Mouse (Mus musculus) heart, embryonic 10.5 days (tissue): ENCODE measurements at regions not wholly inside any gene's neighbourhood (a gene's known extent, or its start where the extent isn't known, plus 50 kb on each side); places are given as distances from the start of the nearest gene placed in this dataset.

Source experiments
- DNase-seq: peaks from one replicate; pipeline ENCODE4 v3.0.0-alpha.2; 2017; ENCODE audit warnings: low spot score
- H3K27ac ChIP-seq: fragments of 300-500 bp; sonication (generic); 2 replicates; pipeline ENCODE4 v1.5.1; 2016; ENCODE audit warnings: mild to moderate bottlenecking
- H3K27me3 ChIP-seq: fragments of 300-500 bp; sonication (generic); 2 replicates; pipeline ENCODE4 v1.6.1; 2016; ENCODE audit warnings: mild to moderate bottlenecking; ENCODE audit not compliant: poor library complexity, insufficient read depth, severe bottlenecking
- H3K36me3 ChIP-seq: fragments of 300-500 bp; sonication (generic); 2 replicates; pipeline ENCODE4 v1.6.1; 2016; ENCODE audit warnings: mild to moderate bottlenecking, moderate library complexity
- H3K4me1 ChIP-seq: fragments of 300-500 bp; sonication (generic); 2 replicates; pipeline ENCODE4 v1.6.1; 2016; ENCODE audit warnings: mild to moderate bottlenecking
- H3K4me3 ChIP-seq: fragments of 300-500 bp; sonication (generic); 2 replicates; pipeline ENCODE4 v1.5.1; 2016; ENCODE audit warnings: mild to moderate bottlenecking, moderate library complexity
- H3K9me3 ChIP-seq: fragments of 300-500 bp; sonication (generic); 2 replicates; pipeline ENCODE4 v1.6.1; 2016; ENCODE audit warnings: mild to moderate bottlenecking, moderate library complexity
- WGBS: fragments of 180-500 bp; shearing (Covaris S2); methylation state at CpG from one replicate; pipeline ENCODE4 v1.1.7; 2016; 5-methylcytosine and 5-hydroxymethylcytosine counted together

GRCm38 (mm10) chr9:61841222-61841621 is 73.1 kb downstream of the Rplp1 start:
- no peaks in the 10 kb centered on the region for H3K36me3 ChIP-seq
- no peak overlapping the region for H3K27ac ChIP-seq
- H3K4me3 ChIP-seq, result no peak overlapping the region
- no peaks in the 10 kb centered on the region for H3K4me1 ChIP-seq
- H3K9me3 ChIP-seq, result no peaks in the 10 kb centered on the region
- 79% methylated on average over 8 of the region's 8 CpGs for WGBS
- no peak for DNase-seq
- peaks cover 18% of the 10 kb centered on the region; the same call in 1 of the 2 replicates for H3K27me3 ChIP-seq

- no peak for DNase-seq
- no peaks in the 10 kb centered on the region for H3K36me3 ChIP-seq
These were observed 74.0 kb downstream of the Rplp1 start for GRCm38 (mm10) chr9:61840353-61840752.

GRCm38 (mm10) chr9:61833226-61833625 is 81.1 kb downstream of the Rplp1 start:
- DNase-seq, result no peak
- Histone ChIP-seq H3K9me3 (no peaks in the 10 kb centered on the region), H3K4me3 (no peak overlapping the region), H3K36me3 (no peaks in the 10 kb centered on the region), H3K4me1 (no peaks in the 10 kb centered on the region), H3K27me3 (peaks cover 37% of the 10 kb centered on the region), H3K27ac (no peak overlapping the region)
- 81% methylated on average over 9 of the region's 9 CpGs for WGBS

More at GRCm38 (mm10) chr9:61840353-61840752, 74.0 kb downstream of the Rplp1 start:
- no peak overlapping the region for H3K27ac ChIP-seq
- H3K9me3 ChIP-seq, result no peaks in the 10 kb centered on the region
- no peak overlapping the region for H3K4me3 ChIP-seq
- peaks cover 18% of the 10 kb centered on the region; the same call in 1 of the 2 replicates for H3K27me3 ChIP-seq
- H3K4me1 ChIP-seq, result no peaks in the 10 kb centered on the region
- WGBS, result 88% methylated on average over 7 of the region's 7 CpGs

- Histone ChIP-seq H3K4me1 (no peaks in the 10 kb centered on the region), H3K4me3 (no peak overlapping the region), H3K9me3 (no peaks in the 10 kb centered on the region), H3K27me3 (peaks cover 49% of the 10 kb centered on the region), H3K36me3 (no peaks in the 10 kb centered on the region), H3K27ac (no peak overlapping the region)
- DNase-seq, result no peak
- WGBS, result 71% methylated on average over 7 of the region's 7 CpGs
These were observed 84.1 kb downstream of the Rplp1 start for GRCm38 (mm10) chr9:61830236-61830635.

GRCm38 (mm10) chr9:61829736-61830135 is 84.6 kb downstream of the Rplp1 start:
- WGBS, result 76% methylated on average over 8 of the region's 8 CpGs
- Histone ChIP-seq H3K27ac (no peak overlapping the region), H3K27me3 (peaks cover 49% of the 10 kb centered on the region), H3K4me1 (no peaks in the 10 kb centered on the region), H3K36me3 (no peaks in the 10 kb centered on the region), H3K9me3 (no peaks in the 10 kb centered on the region), H3K4me3 (no peak overlapping the region)
- DNase-seq, result no peak

- DNase-seq, result no peak
- H3K4me1 ChIP-seq, result no peaks in the 10 kb centered on the region
- H3K9me3 ChIP-seq, result no peaks in the 10 kb centered on the region
- no peaks in the 10 kb centered on the region for H3K36me3 ChIP-seq
- peaks cover 44% of the 10 kb centered on the region for H3K27me3 ChIP-seq
- no peak overlapping the region for H3K27ac ChIP-seq
- WGBS, result 67% methylated on average over 3 of the region's 3 CpGs
- no peak overlapping the region for H3K4me3 ChIP-seq
These were observed 85.0 kb downstream of the Rplp1 start for GRCm38 (mm10) chr9:61829301-61829700.

GRCm38 (mm10) chr9:61827721-61828120 is 86.6 kb downstream of the Rplp1 start:
- Histone ChIP-seq H3K36me3 (no peaks in the 10 kb centered on the region), H3K4me3 (no peak overlapping the region), H3K27me3 (peaks cover 44% of the 10 kb centered on the region), H3K9me3 (no peaks in the 10 kb centered on the region), H3K27ac (no peak overlapping the region), H3K4me1 (no peaks in the 10 kb centered on the region)
- 89% methylated on average over 4 of the region's 4 CpGs for WGBS
- no peak for DNase-seq

- Histone ChIP-seq H3K27me3 (peaks cover 44% of the 10 kb centered on the region), H3K4me3 (no peak overlapping the region), H3K9me3 (no peaks in the 10 kb centered on the region), H3K36me3 (no peaks in the 10 kb centered on the region), H3K4me1 (no peaks in the 10 kb centered on the region), H3K27ac (no peak overlapping the region)
- DNase-seq, result no peak
- 72% methylated on average over 2 of the region's 2 CpGs for WGBS
These were observed 87.3 kb downstream of the Rplp1 start for GRCm38 (mm10) chr9:61827014-61827413.

- H3K4me1 ChIP-seq, result no peaks in the 10 kb centered on the region
- no peak for DNase-seq
- H3K27me3 ChIP-seq, result peaks cover 38% of the 10 kb centered on the region
- no peaks in the 10 kb centered on the region for H3K36me3 ChIP-seq
- no peak overlapping the region for H3K27ac ChIP-seq
- no peaks in the 10 kb centered on the region for H3K9me3 ChIP-seq
- WGBS, result 59% methylated on average over 3 of the region's 3 CpGs
- H3K4me3 ChIP-seq, result no peak overlapping the region
These were observed 87.9 kb downstream of the Rplp1 start for GRCm38 (mm10) chr9:61826415-61826814.

GRCm38 (mm10) chr9:61825804-61826203 is 88.5 kb downstream of the Rplp1 start:
- 65% methylated on average over 2 of the region's 2 CpGs for WGBS
- H3K4me1 ChIP-seq, result no peaks in the 10 kb centered on the region
- no peak for DNase-seq
- H3K4me3 ChIP-seq, result no peak overlapping the region
- H3K36me3 ChIP-seq, result no peaks in the 10 kb centered on the region
- no peaks in the 10 kb centered on the region for H3K9me3 ChIP-seq
- no peak overlapping the region for H3K27ac ChIP-seq
- H3K27me3 ChIP-seq, result peaks cover 34% of the 10 kb centered on the region

- Histone ChIP-seq H3K4me3 (no peak overlapping the region), H3K4me1 (peaks cover 19% of the 10 kb centered on the region), H3K9me3 (no peaks in the 10 kb centered on the region), H3K27me3 (0 out of 2 replicates have a peak, but pooled peaks cover 7% of the 10 kb centered on the region), H3K36me3 (no peaks in the 10 kb centered on the region), H3K27ac (no peak overlapping the region)
- WGBS, result 75% methylated on average over 1 of the region's 1 CpGs
- no peak for DNase-seq
These were observed 94.5 kb downstream of the Rplp1 start for GRCm38 (mm10) chr9:61819836-61820235.

- H3K27me3 ChIP-seq, result 0 out of 2 replicates have a peak, but pooled peaks cover 7% of the 10 kb centered on the region
- DNase-seq, result no peak
- no peak overlapping the region for H3K4me3 ChIP-seq
- no peaks in the 10 kb centered on the region for H3K36me3 ChIP-seq
- WGBS, result 74% methylated on average over 11 of the region's 11 CpGs
- no peaks in the 10 kb centered on the region for H3K9me3 ChIP-seq
- H3K4me1 ChIP-seq, result peaks cover 19% of the 10 kb centered on the region
- no peak overlapping the region for H3K27ac ChIP-seq
These were observed 97.7 kb downstream of the Rplp1 start for GRCm38 (mm10) chr9:61816589-61817179.

GRCm38 (mm10) chr9:61815995-61816394 is 98.3 kb downstream of the Rplp1 start:
- no peak for DNase-seq

GRCm38 (mm10) chr9:61813291-61813690 is 101.1 kb downstream of the Rplp1 start:
- no peaks in the 10 kb centered on the region for H3K36me3 ChIP-seq
- DNase-seq, result no peak
- peaks cover 18% of the 10 kb centered on the region for H3K4me1 ChIP-seq
- no peak overlapping the region for H3K27ac ChIP-seq
- H3K9me3 ChIP-seq, result no peaks in the 10 kb centered on the region
- 77% methylated on average over 3 of the region's 3 CpGs for WGBS
- H3K27me3 ChIP-seq, result peaks cover 12% of the 10 kb centered on the region
- H3K4me3 ChIP-seq, result no peak overlapping the region

More at GRCm38 (mm10) chr9:61815995-61816394, 98.3 kb downstream of the Rplp1 start:
- peaks cover 19% of the 10 kb centered on the region for H3K4me1 ChIP-seq
- H3K36me3 ChIP-seq, result no peaks in the 10 kb centered on the region
- H3K4me3 ChIP-seq, result no peak overlapping the region
- H3K9me3 ChIP-seq, result no peaks in the 10 kb centered on the region
- H3K27me3 ChIP-seq, result peaks cover 7% of the 10 kb centered on the region; the same call in 1 of the 2 replicates
- no peak overlapping the region for H3K27ac ChIP-seq
- 42% methylated on average over 10 of the region's 10 CpGs for WGBS
